Mouse (Mus musculus): ENCODE measurements at regions not wholly inside any gene's neighbourhood (a gene's known extent, or its start where the extent isn't known, plus 50 kb on each side); places are given as distances from the start of the nearest gene placed in this dataset.

- no peak for DNase-seq
These were observed 645.6 kb upstream of the Zfp804a start for GRCm38 (mm10) chr2:81407372-81407771.

DNA sequence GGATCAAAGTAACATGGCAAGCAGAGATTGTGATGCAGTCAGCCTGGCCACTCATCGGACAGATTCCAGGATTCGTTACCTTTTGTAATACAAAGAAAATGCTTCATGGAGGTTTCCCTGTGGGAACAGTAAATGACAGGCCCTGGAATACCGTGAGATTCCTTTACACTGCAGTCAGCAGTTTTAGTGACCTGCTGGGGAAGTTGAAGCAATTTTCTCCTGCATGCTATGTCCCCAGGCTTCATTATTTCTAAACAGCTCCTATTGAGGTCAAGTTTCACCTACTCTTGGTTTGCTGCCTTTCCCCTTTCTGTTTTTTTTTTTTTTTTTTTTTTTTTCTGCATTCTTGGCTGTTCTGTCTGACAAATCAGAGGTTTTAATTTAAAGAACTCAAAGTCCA lies 641.3 kb upstream of the Zfp804a start:
- no peak for DNase-seq

- DNase-seq = no peak
These were observed 621.6 kb upstream of the Zfp804a start for GRCm38 (mm10) chr2:81431411-81431810.

- DNase-seq = peak; percentile 18
These were observed 613.9 kb upstream of the Zfp804a start for GRCm38 (mm10) chr2:81439082-81439481.

DNA sequence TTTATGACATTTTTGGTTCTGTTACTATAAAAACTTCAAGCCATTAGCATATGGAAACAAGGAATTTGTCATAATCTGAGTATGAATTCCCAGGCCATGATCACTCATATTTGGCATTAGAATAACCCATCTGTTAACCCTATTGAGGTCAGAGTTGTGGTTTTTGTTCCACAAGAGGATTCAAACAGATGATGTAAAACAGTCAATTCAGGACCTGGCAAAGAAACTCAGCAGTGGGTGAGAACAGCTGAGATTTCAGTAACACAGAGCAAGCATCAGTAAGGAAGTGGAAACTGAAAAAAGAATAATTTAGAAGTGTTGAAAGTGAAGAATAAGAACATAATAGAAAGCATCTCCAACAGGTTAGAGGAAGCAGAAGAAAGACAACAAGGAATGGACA lies 612.1 kb upstream of the Zfp804a start:
- DNase-seq = no peak

- no peak for DNase-seq
These were observed 602.5 kb upstream of the Zfp804a start for GRCm38 (mm10) chr2:81450514-81450913.

DNA sequence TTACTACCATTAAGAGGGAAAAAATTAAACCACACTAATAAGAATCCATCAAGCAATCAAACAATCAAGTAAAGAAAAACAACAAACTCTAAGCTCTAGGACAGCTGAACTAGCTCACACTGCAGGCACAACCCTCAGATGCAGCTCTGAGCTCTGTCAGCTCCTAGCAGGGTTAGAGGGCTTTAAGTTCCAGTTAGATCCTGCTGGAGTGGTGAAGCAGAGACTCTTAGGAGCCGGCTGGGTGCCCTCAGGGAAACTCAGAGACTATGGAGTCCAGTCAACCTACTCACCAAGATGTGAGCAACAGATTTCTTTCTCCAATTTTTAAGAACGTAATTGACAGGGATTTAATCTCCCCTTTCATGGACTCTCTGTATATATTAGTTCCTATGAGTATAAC lies 564.2 kb upstream of the Zfp804a start:
- no peak for DNase-seq

GRCm38 (mm10) chr2:81506985-81507384 lies 546.0 kb upstream of the Zfp804a start:
- DNase-seq = no peak

DNA sequence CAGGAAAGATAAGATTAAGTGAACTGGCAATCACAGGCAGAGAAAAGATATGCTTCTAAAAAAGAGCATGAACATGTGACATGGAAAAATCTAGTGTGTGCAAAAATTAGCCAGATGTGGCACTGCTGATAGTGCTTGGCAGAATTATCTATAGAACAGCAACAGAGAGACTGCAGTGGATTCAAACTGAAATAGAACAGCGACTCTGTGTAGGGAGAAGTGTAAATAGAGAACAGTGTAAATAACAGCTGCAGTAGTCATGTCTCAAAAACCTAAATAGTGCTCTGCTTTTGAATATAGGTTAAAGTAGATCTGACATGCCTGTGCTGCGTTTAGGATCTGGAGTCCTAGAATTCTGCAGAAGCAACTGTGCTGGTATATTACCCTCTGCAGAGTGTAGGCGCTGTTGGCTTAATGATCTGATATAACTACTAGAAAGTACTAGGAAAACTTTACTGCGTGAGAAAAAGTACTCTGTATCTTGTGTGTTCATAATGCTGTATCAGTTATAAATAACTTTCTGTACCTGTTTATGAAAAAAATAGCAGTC lies 539.9 kb upstream of the Zfp804a start:
- DNase-seq = no peak

DNA sequence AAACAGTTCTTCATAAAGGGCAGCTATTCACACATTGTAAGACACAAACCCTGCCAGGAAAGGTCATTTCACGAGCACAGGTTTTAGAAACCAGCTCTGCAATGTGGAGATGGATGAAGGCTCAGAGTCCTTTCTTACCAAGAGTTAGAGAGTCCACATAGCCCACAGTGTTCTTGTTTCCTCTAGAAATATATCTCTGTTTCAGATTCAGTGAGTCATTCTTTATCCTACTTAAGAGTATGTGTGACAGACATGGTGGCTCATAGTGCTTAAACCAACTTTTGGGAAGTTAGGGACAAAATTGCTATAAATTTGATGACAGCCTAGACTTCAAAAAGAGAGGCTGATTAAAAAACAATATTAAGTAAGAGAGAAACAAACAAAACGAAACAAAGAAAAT lies 514.9 kb upstream of the Zfp804a start:
- no peak for DNase-seq

DNA sequence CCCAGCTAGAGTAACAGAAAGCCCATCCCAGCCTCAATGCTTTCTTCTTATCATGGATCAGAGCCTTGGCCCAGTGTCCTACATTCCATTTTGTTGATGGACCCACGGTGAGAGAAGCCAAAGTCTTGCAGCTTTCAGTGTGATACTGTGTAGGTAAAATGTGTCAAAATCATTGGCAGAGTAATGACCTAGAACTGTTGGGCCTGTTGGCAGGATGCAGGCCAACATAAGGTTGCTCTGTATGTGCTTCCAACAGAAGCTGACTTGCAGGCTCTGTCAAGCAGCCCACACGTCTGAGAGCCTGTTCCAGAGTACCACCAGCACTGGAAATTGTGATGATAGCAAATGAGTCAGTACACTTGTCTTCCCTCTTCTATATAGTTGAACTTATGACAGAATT lies 503.9 kb upstream of the Zfp804a start:
- DNase-seq = no peak

DNA sequence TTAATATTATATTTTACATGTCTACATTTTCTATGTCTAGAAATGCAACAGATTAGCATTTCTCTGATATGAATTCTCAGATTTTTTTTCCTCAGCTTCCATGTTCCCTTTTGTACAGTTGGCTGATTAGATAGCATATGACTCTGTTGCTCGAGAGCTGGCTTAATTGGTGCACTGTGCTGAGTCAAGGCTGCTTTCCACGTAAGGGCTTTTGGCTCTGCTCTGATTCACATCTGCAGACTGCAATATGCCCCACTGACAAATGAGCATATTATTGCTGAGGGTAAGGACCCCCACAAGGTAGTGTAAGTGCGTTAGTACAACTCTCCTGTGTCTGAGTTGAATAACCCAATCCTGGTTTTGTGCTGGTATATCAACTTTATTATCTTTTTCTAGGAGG lies 470.9 kb upstream of the Zfp804a start:
- DNase-seq = no peak

Data from retina, postnatal 1 day (tissue).